Mouse (Mus musculus) gastrocnemius, adult 8-10 months (tissue): ENCODE data around the gene Il10. TPM values are rescaled to one million over a fixed set of nuclear protein-coding genes. Genes with fewer than 3 reads are reported as not detected.

Experiments
- DNase-seq, 2 experiments: peaks; one replicate each; pipeline ENCODE4 v3.0.0; 2022; ENCODE audit warnings: low spot score in 2 of 2
- total RNA-seq, 4 experiments: library from RNA; stranded (reverse); gene quantifications; 2 replicates each; pipeline ENCODE4 v1.2.4; 2022

Gene Il10
- total RNA-seq, 4 experiments from 2014 or later: not detected

- DNase-seq: no peak
These were observed 28.6 kb downstream of the Il10 start for GRCm38 (mm10) chr1:131048121-131048863.

- DNase-seq: no peak
These were observed 29.3 kb downstream of the Il10 start for GRCm38 (mm10) chr1:131048946-131049345.

- no peak for DNase-seq
These were observed 29.7 kb downstream of the Il10 start for GRCm38 (mm10) chr1:131049361-131049806.

GRCm38 (mm10) chr1:131050011-131050410, 30.4 kb downstream of the Il10 start:
- DNase-seq: no peak

- no peak for DNase-seq
These were observed 31.0 kb downstream of the Il10 start for GRCm38 (mm10) chr1:131050617-131051016.

GRCm38 (mm10) chr1:131051073-131051472, 31.4 kb downstream of the Il10 start:
- DNase-seq: no peak

GRCm38 (mm10) chr1:131053239-131053638, 33.6 kb downstream of the Il10 start:
- peak in 1 of 2 experiments; percentile 36 for DNase-seq

GRCm38 (mm10) chr1:131053656-131054055, 34.0 kb downstream of the Il10 start:
- DNase-seq: no peak

GRCm38 (mm10) chr1:131054251-131054650, 34.6 kb downstream of the Il10 start:
- DNase-seq: no peak

GRCm38 (mm10) chr1:131058431-131058830, 38.8 kb downstream of the Il10 start:
- DNase-seq: no peak

GRCm38 (mm10) chr1:131059411-131059810, 39.8 kb downstream of the Il10 start:
- no peak for DNase-seq

- no peak for DNase-seq
These were observed 40.2 kb downstream of the Il10 start for GRCm38 (mm10) chr1:131059841-131060240.

- peak; percentile 37 to 42 for DNase-seq
These were observed 40.9 kb downstream of the Il10 start for GRCm38 (mm10) chr1:131060290-131061253.

- DNase-seq: no peak
These were observed 42.2 kb downstream of the Il10 start for GRCm38 (mm10) chr1:131061740-131062254.

GRCm38 (mm10) chr1:131062821-131063220, 43.2 kb downstream of the Il10 start:
- DNase-seq: peak; percentile 40 to 67

- DNase-seq: no peak
These were observed 44.6 kb downstream of the Il10 start for GRCm38 (mm10) chr1:131064202-131064601.

GRCm38 (mm10) chr1:131068011-131068727, 48.5 kb downstream of the Il10 start:
- DNase-seq: no peak

GRCm38 (mm10) chr1:131069010-131069409, 49.4 kb downstream of the Il10 start:
- peak in 1 of 2 experiments; percentile 46 for DNase-seq

- no peak for DNase-seq
These were observed 52.8 kb downstream of the Il10 start for GRCm38 (mm10) chr1:131072376-131072990.

- DNase-seq: no peak
These were observed 54.9 kb downstream of the Il10 start for GRCm38 (mm10) chr1:131074524-131074938.
